Mouse (Mus musculus) cerebellum, postnatal 14 days (tissue): ENCODE results near the gene Fto.

Experiments
- DNase-seq, 2 experiments: peaks; one replicate each; pipeline ENCODE4 v3.0.0; 2021; ENCODE audit warnings: mixed read lengths in 2 of 2

Gene Fto

DNA sequence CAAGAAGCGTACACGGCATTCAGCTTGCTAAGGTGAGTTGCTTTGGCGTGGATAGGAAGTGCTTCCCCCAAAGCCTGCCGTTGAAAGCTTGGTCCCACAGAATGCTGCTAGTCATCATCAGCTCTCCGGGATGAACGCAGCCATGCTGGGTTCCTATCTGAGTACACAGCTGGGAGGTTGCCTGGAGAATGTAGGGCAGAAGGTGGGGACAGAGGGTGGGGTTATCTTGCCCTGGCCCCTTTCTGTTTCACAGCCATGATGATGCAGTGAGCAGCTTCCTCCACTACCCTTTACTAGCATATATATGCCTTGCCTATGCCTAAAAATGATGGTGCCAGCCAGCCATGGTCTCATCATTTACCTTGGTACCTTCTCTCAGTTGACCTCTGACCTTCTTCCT, 147.6 kb downstream of the Fto start:
- DNase-seq: no peak

DNA sequence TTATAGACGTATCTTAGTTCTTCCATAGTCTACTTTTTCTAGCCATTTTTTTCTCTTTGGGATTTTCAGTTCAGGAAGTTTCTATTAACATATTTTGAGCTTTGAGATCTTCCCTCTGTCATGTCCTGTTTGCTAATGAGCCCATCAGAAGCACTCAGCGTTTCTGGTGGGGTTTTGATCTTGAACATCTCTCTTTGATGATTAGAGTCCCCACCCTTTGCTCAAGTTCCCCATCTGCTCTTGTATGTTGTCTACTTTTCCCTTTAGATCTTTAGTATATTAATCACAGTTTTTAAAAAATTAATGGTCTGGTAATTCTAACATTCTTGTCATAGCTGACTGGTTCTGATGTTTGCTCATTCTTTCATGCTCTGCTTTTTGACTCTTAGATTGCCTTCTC, 150.4 kb downstream of the Fto start:
- no peak for DNase-seq

DNA sequence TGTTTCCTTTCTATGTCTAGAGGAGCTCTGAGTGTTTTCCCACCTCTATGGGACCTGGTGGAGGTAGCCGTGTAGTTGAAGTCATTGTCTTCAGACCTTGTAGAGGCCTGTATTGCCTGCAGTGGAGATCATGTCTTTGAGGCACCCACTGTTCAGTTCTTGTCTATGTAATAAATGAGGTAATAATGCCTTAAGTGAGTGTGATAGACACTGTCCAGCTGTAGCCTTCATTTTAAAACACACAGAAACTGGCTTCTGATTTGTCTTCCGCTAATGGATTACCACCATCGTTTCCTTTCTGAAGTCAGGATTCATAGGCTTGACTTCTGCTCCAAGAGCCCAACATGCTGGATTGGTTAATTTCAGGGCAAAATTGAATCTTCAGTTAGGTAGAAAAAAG, 154.1 kb downstream of the Fto start:
- DNase-seq: no peak

DNA sequence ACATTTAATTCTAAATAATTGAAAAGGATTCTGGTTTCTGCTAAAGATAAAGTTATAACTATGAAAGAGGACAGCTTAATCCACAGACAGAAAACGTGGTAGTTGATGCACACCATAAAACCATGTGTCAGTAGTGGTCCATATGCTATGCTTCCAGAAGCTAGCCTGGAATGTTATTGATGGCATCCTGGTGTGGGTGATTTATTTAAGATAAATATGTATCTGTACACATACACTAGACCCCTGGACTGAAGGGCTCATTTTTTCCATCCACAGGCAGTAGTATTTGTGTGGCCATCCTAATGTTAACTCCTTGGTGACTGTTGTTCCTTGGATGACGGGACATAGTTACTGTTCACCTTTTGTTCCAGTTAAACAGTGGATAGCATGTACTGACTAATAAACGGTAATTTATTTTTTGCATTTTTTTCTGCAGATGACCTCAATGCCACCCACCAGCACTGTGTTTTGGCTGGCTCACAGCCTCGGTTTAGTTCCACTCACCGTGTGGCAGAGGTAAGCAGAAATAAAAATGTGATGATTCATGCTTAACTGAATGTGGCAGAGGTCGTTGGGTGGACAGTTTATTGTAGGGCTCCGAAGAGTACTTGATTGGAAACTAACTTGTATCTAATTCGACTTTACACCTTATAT, 154.7 kb downstream of the Fto start:
- no peak for DNase-seq

DNA sequence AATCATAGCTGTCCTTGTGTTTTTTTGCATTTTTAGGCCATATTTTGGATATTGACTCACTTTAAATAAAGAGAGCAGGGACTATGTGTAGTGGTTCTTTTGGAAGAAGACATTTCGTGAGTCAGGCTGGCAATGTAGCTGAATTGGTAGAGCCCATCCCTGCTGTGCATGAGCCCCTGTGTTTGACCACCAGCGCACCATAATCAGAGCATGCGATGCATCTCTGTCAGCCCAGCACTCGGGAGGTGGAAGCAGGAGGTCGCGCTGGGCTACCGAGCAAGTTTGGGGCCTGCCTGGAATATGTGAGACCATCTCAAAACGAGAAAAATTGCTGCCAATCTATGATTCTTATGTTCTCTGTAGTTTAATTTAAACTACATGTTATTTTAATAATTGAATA, 156.1 kb downstream of the Fto start:
- DNase-seq: no peak

DNA sequence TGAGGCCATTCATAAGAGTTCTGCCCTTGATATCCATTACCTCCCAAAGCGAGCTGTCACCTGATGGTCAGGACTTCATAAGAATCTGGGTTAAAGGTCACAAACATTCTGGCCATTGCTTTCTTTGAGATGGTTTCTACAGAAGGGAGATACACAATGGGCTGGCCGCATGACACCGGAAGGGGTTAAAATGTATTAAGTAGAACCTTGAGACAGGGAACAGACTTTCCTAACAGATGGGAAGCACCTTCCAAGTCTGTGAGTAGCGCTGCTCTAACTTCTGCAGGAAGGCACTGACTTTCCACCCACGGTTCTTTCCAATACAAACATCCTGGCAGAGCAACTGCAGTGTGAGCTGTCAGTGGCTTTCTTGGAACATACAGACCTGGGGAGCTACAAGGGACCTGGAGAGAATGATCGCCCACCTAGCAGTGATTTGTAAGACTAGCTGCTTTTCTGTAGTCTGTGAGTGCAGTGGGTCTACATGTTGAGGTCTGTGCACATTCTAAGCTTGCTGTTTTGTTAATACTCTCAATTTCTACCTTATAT, 161.5 kb downstream of the Fto start:
- no peak for DNase-seq

DNA sequence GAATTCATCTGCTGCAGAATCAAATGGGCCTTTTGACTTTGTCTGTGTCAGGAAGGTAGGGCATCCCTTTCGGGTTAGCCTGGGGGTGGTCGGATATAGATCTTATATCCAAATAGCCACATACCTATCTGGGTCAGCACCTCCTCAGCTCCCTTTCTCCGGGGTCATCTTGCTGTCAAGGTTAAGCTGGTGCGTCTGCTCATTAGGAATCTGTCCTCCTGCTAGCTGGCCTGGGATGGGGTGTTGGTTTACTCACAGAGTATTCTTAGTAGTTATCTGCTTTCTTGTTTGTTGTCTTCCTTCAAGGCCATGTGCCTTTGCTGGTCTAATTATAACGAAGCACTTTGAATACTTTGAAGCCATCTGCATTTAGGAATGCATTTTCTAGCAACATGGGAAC, 163.7 kb downstream of the Fto start:
- no peak for DNase-seq

DNA sequence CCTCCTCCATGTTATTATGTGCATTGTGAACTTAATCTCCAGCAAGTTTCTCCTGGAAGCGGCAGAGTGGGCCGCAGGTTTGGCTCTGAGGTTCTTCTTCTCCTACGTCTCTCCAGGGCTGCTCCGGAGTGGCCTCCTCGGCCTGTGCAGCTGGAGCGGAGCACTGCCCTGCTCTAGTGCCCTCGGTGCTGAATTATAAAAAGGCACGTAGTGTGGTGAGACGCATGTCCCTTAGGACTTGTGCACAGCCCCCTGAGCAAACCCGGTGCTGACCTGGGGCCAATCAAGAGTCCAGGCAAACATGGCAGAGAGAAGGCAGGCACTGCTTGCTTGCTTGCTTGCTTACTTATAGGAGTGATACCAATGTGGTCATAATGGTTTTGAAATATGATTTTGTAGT, 164.1 kb downstream of the Fto start:
- DNase-seq: no peak

DNA sequence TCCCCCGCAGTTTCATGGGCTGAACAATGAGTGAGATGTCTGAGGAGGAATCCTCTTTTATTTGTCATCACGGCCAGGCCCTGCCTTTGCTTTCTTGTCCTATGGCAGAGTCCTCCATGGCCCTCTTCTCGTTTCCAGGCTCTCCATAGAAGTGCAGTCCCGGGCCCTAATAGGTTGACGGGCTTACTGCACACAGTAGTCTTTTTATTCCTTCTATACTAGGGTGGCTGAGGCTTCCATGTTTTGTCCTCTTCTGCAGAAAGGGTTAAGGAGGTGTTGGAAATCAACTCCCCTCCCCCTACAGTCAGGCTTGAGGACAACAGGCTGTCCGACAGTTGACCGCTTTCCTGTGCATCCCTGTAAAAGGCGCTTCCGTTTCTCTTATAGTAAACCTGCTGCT, 169.2 kb downstream of the Fto start:
- DNase-seq: no peak

DNA sequence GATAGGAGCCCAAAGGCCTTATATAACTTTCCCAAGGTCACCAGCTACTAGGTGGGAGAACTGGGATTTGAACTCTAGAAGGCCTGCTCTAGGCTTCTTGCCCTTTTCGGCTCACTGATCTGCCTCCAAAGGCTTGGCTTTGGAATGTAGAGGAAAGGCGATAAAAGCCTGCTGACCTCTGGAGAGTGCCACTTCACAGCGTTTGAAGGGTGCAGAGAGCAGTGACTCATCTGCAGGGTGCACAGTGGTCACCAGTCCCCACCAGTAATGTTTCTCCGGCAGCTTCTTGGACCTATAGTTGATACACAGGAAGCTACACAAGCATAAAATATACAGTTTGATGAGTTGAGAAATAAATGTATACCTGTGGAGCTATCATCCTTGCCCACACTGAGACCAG, 173.1 kb downstream of the Fto start:
- no peak for DNase-seq

DNA sequence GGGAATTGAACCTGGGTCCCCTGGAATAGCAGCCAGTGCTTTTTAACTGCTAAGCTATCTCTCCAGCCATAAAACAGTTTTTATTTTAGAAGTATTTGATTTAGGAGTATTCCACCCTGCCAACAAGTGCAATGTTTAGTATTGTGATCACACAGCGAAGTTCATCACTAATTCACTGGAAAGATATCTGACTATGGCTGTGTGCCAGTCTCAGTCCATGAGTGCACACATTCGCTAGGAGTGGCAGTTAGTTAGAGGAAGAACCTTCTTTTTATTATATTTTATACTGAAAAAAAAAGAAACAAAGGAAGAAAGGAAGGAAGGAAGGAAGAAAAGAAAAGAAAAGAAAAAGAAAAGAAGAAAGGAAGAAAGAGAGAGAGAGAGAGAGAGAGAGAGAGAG, 174.1 kb downstream of the Fto start:
- no peak for DNase-seq

DNA sequence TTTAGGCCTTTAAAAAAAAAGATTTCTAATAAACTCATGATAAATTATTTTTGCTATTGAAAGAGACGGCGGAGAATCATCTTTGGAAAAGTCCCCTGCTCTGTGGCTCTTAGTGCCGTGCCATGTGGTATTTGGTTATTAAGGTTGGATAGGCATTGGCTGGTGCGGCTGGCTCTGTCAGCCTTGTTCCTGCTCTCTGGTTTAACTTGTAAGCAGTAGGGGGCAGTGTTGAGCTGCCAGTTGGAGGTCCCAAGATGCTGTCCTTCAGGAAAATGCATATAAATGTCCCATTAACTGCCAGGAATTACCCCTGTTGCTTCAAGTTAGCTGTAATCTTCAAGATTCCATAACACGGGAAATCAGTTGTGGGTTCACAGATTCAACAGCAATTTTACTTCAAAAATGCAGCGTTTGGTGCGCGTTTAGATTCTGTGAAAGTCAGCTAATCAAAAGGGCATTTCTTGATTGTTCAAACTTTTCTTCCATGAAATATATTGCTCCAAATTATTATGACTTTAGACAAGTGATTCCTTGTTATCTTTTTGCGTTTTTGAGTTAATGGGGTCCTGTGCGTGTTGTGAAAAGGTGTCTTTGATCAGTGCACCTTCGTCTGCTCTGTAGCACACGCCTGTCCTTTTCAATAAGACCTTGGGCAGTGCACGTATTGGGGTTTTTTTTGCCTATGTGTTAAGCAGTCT, 174.9 kb downstream of the Fto start:
- DNase-seq: peak; percentile 85 to 88

DNA sequence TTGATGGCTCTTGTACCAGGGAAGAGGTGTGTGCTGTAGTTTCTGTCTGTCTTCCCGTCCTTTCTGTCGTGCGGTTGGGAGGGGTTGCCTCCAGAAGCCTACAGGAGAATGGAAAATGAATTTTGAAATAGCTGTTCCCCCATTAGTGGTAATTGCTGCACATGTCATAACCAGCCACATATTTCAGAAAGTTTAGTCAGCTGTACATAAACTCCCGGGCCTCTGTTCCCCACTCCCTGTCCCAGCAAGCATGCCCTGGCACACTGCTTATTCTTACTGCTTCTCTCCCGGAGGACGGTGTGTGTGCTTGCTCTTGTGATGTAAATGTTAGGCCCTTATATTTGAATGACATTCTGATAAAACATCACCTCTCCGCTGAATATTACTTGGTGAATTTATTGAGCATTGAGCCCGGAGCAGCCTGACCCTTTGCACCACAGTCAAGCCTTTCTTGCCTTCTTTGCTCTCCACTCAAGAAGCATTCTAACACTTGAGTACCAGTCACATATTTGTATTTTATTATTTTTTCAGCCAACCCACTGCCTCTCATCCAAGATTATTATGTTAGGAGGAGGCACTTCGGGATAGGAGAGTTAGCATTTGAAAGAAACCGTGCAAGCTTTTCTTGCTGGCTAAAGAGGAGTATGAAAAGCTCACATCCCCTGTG, 175.6 kb downstream of the Fto start:
- DNase-seq: no peak

DNA sequence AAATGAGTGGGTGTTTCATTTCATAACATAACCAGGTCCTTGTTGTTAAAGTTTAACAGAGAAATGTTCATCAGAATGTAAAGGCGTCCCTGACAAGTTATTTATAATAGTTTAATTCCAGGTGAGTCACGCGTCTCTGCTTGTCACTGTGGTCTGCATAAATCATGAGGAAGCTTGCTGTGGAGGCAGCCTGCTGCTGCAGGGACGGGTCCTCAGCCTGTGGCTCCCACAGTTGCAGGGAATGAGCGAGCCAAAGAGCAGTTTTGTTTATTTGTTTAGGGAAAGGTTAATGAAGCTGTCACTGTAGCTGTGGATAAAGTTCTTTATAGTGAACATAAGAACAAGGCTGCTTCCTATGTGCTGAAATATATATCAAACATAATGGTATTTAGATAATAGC, 176.7 kb downstream of the Fto start:
- no peak for DNase-seq

DNA sequence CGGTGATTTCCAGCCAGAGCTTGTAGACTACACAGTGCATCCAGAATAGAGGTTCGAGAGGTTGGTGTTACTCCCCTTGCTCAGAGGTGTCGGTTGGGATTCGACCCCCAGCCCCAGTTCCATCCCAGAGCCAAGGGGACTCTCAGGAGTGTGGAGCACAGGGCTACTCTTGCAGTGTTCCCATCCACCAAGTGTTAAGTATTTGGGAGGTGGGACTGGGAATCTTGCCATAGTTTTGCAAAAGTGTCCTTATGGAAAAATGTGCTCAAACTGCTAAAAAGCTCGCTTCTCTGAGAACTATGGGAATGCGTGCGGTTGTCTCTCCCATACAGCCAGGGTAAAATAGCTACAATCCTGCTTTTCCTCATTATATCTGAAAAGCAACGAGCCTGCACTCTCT, 180.0 kb downstream of the Fto start:
- DNase-seq: no peak

DNA sequence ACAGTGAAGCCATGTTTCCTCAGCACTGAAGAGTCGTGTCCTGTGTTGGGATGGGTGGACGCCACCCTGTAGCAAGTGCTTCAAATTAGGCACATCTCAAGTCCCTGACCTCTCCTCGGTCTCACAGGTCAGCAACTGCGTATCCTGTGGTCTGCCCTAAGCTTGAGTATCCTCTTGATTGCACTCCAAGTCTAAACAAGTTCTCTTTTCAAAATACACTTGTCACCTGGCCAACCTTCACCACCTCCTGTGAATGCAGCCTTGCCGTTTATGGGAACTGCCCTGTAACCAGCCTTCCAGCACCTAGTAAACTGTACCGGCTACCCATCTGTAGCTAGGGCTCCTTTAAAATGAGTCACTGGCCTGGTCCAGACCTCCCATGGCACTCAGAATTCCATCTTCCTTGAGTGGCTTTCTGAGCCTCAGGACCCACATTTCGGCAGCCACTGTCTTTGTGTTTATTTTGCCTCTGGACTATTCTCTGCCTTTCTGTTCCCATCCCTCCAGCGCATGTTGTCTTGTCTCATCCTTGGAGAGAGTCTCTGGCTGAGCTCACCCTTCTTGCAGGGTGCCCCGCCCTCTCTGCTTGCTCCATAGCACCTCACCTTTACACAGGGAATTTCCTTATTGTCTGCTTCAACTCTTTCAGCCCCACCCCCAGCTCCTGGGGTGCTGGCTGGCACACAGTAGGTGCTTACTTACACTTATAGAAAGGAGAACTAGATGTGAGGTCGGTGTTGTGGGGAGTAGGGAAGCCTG, 181.4 kb downstream of the Fto start:
- DNase-seq: no peak

DNA sequence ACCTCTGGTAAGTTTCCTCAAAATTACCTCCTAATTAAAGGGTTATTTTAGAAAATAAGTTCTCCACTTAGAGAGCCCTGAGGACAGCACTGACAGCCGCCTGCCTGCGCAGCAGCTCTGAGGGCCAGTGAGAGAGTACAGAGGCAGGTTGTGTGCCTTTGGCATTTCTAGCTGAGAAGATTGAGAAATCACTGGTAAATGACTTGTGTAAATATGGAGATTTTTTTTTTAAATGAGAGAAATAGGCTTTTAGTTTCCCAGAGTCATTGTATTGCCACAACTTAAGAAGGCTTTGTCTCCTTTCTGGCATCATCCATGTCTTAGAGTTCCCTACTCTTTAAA, 181.9 kb downstream of the Fto start:
- DNase-seq: no peak

DNA sequence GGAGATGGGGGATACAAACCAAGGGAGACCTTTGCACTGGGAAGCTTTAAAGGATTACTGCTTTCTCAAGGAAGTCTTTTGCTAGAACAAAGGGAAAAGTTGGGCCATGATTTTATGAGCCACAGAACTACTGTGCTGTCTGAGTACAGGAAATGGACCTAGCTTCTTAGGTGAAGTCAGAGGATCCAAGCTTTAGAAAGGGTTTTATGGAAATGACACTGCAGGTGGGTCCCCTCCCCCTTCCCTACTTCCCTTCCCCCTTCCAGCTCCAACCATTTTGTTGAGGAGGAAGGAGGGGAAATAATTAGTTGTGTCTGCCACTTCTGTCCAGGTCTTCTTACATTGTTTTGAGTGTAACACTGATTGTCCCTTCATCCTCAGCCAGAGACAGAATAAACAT, 182.7 kb downstream of the Fto start:
- no peak for DNase-seq

DNA sequence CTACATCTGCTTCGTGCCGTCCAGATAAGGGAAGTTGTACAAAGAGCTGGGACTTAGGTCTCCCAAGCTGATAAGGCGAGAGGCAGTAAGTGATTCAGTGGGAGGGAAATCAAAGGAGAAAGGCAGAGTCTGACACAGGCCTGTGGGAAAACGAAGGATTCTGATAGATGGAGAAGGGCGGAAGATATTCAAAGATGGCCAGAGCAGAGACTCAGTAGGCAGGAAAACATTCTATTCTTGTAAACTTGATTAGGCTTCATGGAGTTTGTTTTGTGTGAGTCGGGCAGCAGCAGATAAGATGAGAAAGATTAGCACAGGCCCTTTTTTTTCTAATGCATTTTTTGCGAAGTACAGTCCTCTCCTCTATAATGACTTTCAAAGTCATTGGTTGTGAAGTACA, 183.6 kb downstream of the Fto start:
- no peak for DNase-seq

DNA sequence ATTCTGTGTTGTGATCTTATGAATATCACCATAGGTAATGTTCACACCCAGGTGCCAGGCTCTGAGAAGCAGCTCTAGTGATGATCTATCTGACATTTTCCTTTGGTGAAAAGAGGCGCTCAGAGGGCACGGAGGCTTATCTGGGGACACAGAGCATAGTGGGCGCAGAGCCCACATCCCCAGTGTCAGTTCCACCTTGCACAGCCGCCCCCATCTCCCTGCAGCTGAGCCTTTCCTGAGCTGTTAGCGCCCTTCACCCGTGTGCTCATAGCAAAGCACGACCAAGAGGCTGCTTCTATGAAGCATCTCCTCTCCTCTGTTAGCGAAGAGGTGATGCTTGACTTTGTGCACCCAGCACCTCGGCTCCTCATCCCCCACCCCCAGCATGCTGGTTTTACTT, 185.3 kb downstream of the Fto start:
- no peak for DNase-seq

DNA sequence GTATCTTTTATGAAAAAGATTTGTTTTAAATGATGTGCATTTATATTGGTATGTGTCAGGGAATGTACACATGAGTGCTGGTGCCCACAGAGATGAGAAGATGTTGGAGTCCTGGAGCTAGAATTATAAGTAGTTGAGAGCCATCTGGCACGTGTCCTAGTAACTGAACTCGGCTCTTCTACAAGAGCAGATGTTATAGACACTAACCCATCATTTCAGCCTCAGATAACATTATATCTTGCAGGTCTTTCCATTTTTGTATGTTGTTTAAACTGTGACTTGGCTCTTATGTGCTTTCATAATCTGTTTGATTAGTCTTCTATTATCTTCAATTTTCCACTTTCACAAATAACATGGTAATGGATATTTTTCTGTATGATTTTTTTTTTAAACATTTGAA, 186.0 kb downstream of the Fto start:
- no peak for DNase-seq

DNA sequence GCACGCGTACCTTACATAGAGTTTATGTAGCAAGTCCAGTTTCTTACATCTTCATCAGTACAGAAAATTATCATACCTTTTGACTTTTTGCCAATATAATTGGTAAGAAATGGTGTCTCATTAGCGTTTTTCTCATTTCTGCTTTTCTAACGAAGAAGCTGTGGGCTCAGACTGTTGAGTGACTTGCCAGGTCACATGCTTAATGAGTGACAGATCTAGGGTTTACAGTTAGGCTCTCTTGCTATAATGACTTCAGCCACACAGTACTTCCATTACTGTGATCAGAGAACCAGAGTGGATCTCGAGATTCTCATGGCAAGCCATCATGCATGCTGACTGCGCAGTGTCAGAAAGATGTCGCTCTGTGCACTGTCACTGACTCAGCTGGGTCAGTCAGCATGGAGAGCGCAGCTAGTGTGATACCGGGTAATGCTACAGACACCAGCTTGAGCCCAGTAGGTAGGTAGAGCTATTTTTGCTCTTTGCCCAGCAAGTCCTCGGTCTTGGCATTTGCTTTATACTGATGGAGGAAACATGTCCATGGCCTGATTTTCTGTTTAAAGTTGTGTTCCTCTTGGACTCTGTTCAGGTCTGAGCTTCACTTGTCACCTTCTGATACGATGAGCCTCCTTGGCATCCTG, 188.8 kb downstream of the Fto start:
- peak; percentile 44 to 80 for DNase-seq

DNA sequence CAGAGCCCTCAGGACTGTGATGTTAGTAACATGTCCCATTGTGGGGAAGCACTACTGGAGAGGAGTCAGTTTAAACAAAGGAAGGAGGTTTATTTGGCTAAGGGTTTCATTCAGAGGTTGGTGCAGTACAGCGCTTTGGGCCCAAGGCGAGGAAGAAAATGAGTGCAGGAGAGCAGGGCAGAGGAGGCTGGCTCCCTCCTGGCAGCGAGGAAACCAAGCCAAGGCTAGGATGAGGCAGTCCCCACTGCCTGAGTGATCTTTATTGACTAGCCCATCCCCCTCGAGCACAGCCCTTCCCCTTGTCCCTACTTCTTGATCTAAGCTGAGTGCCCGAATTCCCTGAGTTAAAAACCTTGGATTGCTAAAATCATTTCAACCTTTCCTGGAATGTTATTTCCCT, 189.5 kb downstream of the Fto start:
- DNase-seq: peak; percentile 37 to 58
